Mouse (Mus musculus): ENCODE results near the gene Eif1b.

The Eif1b gene

DNA sequence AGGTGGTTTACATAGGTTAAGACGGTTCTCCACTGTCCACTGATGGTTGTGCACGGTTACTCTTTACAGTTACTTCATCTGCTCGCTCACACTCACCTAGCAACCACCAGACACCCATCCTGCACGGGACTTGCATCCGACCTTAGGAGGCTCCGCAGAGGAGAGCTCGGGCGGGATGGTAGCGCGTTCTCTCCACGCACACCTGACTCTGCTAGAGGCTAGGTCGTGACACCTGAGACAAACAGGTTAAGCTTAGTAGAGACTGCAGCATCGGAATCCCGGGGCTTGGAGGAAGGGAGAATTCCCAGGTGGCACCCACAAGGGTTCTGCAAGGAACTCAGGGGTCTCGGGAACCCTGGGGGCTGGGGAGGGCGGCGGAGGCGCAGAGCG lies at the start of gene Eif1b:
Gene Eif1b (plus strand): TSS at position 223 of the 390 bp plus-strand sequence.
- DNase-seq: no peak

DNA sequence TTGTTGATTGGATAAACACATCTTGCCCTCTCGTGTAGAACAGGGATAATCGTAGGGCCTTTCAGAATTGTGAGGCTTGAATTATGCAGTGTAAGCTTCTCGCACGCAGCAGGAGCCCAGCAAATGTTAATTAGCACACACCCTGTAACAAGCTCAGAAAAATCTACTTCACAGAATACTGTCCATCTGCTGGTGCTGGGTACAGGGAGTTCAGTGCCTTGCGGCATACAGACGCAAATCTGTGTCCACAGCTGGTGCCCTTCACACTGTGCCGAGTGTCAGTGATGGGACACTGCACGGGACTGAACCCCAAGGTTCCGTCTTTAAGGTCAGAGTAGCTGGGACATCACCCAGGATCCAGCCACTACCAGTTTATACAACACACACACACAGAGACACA lies 47.4 kb upstream of the Eif1b start:
- DNase-seq: no peak

DNA sequence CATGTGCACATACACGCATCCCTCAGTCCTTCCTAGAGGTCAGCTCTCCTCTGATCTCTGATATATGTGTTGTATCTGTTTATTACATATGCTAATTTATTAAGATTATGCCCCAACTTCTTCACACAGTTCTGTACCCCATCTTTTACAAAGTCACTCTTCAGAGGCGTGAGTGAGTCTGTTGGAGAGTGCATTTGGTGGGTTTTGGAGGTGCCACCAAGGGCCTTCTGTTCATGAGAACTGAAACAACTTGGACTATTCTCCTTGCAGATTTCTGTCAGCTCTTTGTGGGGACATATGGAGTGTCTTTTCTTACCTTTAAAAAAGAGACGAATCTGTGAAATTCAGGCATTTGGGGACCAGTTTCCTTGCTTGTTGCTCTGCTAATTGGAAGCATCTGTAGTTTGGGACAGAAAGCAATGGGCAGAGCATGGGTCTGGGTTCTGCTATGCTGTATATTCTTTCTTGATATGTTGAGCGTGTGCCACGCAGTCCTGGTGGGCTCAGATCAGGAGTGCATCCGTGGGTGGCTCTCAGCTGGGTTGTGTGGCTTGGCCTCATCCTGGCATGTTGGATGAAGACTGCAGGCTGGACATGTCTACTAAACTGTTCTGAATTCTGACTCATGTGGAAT lies 42.2 kb upstream of the Eif1b start:
- no peak for DNase-seq

DNA sequence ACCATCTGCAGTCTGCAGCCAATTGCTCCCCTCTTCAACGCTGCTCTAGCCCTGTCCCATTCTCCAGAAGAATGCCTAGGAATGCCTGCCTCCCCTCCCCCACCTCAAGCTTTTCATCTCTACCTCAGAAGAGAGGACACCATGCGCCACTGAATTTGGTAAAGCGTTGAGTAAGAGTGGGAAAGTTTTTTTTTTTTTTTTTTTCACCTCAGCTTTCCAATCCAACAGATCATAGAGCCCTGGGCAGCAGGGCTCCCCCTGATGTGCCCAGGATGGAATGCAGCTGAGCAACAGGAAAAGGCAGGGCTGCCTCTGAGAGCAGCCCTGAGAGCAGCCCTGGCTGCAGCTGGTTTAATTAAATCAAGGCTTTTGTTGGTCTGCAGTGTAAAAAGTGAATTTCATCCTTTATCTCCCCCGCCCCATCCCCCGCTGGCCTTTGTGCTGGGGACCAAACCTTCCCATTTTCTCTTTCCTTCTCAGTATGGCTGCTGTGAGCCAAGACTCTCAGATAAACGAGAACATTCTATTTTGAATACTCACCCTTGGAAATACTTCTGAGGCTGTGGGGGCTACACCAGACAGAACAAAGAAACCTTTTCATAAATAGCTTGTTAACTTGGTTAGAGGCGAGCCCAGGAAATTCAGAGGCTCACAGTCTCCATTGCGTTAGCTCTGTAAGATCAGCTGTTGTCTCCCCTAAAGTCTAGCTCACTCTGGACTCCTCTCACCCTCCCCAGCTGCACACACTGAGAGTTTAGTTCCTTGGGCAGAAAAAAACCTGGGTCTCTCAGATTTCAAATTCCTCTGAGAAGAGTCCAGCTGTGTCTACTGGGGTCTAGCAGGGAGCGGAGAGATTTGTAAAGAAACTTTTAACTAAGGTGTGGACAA lies 36.0 kb upstream of the Eif1b start:
- DNase-seq: no peak

DNA sequence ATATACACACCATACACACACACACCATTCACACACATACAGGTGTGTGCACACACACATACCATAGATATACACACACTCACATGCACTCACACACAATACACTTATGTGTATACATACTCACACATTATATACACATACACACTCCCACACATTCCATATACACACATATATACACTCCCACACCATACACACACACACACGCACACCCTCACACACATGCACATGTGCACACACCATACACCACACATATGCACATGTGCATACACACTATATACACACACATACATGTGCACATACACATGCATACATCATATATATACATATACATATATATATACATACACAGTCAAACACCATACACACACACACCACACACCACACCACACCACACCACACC lies 21.6 kb upstream of the Eif1b start:
- DNase-seq: no peak

DNA sequence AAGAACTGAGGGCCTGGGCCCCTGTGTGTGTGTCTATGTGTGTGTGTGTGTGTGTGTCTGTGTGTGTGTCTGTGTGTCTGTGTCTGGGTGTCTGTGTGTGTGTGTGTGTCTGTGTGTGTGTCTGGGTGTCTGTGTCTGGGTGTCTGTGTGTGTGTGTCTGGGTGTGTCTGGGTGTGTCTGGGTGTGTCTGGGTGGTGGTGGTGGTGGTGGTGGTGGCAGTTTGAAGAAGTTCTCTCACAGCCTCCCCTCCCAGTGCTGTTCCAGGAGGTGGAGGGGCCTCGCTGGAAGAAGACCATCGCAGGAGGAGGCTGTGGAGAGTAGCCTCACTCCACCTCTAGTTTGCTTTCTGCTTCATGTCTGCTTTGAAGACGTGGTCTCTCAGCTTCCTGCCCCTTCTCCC lies 10.4 kb upstream of the Eif1b start:
- DNase-seq: no peak

- DNase-seq: no peak
Observed at GRCm38 (mm10) chr9:120482382-120482781, 9.7 kb upstream of the Eif1b start.

DNA sequence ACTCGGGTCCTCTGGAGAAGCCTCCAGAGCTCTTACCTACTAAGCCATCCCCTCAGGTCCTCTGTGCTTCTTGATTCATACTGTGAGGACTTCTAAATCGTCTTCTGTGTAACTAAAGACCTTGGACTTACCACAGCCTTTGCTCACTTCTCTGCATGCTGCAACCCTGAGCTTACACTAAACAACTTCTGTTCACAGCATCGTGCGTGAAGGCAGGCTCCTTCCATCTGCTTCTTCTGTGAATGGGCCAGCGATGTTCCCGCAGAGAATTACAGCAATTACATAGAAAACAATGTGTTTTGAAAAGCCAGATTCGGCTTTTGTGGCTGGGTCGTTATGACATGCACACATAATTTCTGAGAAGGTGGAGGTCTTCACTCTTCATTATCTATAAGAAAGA lies 8.9 kb upstream of the Eif1b start:
- DNase-seq: no peak

GRCm38 (mm10) chr9:120487076-120487475 lies 5.0 kb upstream of the Eif1b start:
- DNase-seq: no peak

GRCm38 (mm10) chr9:120491509-120491908 lies 523 bp upstream of the Eif1b start:
- no peak for DNase-seq

DNA sequence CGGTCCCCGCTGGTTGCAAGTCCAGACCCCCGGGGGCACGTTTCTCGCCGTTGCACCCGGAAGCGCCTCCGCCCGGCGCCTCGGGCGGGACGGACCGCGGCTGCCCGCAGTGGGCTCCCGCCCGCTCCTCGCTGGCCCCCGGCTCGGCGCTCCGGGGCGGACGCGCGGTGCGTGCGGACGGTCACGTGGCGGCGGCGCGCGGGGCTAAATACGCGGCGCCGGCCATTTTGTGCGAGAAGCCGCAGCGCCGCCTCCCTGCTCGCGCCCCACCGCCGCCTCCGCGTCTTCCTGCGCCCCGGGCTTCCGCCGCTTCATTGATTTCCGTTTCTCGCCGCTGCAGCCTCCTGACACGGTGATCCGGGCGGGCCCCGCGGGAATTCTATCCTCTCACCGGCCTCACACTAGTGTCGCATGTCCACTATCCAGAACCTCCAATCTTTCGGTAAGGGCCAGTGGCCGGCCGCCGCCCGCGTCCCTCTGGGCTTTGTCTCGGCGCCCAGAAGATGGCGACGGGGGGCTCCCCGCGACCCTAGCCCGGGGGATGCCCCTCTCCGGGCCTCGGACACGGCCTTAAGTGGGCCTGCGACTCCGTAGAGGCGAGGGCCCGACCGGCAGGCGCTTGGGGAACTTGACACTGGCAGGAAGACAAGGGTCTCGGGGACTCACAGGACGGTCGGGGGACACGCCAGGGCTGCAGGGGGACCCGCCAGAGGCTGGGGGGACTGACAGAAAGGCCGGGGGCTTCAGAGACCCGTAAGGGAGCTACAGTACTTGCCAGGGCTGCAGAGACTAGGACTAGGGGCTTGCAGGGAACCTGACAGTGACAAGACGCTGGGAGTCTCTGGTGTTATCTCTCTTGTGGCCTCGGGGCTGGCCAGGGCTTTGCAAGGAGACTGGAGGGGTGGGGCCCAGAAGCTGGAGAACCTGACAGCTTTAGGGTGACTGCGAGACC lies 644 bp downstream of the Eif1b start:
- peak; percentile 90 to 93 for DNase-seq

- no peak for DNase-seq
Observed at GRCm38 (mm10) chr9:120493781-120494180, 1.7 kb downstream of the Eif1b start.

DNA sequence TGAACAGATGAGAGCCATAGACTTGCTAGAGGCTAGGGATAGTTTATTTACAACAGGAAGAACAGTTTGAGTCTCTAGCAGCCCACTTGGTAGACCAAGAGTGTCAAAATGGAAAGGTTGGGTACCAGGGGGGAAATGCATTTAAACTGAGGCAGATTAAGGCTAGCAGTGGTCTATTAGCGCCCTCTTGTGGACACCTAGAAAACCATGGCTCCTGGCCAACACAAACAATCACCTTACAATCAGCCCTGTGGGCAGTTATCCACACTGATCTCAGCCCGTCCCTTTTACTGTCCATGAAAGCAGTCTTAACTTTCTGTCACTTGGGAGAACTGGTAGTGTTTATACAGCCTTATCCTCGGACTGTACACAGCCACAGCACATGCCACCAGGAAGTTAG lies 4.7 kb downstream of the Eif1b start:
- peak; percentile 75 to 82 for DNase-seq

DNA sequence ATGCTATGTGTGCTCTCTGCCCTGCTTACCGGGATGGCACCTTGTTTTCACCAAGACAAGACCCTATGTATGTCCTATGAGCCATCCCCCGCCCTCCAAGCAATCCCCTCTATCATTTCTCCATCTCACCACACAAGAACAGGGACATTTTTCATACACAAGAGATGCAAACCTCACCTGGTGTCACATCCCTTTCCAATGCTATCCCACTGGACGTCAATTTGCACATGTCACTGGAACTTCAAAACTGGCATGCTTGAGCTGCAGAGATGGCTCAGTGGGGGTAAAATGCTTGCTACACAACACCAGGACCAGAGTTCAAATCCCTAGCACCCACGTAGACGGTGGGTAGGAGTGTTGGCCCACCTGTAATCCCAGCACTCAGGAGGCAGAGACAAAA lies 6.0 kb downstream of the Eif1b start:
- no peak for DNase-seq

DNA sequence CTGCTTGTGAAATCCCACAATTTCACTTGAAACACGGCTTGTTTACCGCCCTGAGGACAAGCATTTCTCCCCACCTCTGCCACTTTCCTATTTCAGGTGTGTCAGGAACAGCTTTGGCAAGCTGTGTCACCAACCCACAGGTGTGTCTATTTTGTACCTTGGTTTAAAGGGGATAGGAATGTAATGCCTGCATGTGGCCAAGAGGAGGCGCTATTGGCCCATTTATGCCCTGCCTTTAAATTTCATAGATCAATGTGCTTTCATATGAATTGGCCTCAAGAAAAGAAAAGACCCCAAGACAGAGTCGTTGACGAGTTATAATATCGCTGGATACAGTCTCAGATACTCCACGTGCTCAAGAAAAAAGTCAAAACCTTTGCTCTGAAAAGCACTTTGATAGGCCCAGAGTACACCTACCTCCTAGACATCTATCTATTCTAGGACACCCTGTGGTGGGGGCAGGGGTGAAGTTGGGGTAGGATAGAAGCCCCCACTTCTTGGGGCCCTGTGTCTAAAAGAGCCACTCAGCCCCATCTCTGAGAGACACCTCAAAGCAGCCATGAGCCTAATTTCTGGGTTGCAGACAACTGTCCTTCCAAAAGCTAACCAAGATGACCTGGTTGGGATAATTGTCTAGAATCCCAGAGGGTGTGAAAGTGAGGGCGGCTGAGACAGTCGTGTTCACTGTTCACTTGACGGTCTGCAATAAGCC lies 9.3 kb downstream of the Eif1b start:
- DNase-seq: no peak

GRCm38 (mm10) chr9:120502013-120502412 lies 10.0 kb downstream of the Eif1b start:
- peak; percentile 80 to 87 for DNase-seq

DNA sequence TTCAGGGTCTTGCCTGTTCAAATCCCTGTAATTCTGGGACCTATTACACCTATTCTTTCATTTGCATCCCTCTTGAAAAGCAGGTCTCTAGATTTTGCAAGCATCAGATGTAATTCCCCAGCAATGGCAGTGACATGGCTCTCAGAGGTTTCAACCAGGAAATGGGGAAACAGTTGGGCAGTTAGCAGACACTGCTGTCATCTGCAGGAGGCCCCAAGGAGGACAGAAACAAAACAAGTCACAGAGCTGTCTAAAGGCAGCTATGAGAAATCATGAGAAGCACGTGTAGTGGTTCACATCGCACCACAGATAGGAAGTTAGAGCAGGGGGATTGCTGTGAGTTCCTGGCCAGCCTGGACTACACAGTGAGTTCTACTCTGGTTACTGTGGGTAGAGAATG lies 12.4 kb downstream of the Eif1b start:
- no peak for DNase-seq

DNA sequence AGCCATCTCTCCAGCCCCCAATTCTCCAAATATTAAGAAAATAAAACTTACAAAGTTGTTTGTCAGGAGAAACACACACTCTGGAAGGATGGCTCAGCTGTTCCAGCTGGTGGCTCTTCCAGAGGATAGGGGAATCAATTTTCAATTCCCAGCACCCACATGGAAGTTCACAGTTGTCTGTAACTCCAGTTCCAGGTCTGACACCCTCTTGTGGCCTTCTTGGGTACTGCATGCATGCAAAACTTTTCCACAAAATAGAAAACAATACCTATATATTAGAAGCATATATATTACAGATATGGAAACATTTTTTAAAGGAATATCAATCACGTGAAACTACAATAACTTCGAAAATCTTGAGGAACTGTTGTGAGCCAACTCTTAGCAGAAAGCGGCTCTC lies 19.7 kb downstream of the Eif1b start:
- peak in 1 of 2 experiments; percentile 40 for DNase-seq

DNA sequence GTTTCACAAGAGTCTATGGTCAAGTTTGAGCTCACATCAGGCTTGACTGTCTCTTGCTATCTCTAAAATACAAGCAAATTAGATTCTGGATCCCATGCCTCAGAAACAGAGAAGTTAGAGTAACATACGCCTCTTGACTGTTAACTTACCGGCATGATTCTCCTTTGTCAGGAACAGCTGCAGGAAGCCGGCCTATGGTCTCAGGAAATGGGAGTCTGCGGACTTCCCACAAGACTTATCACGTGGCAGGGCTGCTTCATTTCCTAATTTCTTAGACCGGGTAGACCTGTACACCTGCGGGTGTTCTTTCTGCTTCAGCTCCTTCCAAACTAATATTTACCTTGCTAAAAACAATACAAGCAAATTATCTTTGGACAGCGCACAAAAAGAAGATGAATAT lies 24.7 kb downstream of the Eif1b start:
- no peak for DNase-seq

DNA sequence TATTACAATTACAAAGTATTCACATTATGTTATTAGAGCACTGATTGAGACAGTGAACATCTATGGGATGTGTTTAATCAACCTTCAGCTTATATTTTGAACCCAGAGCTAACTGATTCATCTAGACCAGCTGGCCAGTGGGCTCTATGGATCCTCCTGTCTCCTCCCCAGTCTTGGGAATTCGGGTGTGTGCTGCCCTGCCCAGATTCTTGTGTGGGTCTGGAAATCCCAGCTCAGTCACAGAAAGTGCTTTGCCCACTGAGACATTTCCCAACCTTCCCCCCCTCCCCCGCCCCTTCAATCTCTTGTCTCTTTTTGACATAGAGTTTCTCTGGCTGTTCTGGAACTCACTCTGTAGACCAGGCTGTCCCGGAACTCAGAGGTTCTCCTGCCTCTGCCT lies 26.9 kb downstream of the Eif1b start:
- DNase-seq: no peak

DNA sequence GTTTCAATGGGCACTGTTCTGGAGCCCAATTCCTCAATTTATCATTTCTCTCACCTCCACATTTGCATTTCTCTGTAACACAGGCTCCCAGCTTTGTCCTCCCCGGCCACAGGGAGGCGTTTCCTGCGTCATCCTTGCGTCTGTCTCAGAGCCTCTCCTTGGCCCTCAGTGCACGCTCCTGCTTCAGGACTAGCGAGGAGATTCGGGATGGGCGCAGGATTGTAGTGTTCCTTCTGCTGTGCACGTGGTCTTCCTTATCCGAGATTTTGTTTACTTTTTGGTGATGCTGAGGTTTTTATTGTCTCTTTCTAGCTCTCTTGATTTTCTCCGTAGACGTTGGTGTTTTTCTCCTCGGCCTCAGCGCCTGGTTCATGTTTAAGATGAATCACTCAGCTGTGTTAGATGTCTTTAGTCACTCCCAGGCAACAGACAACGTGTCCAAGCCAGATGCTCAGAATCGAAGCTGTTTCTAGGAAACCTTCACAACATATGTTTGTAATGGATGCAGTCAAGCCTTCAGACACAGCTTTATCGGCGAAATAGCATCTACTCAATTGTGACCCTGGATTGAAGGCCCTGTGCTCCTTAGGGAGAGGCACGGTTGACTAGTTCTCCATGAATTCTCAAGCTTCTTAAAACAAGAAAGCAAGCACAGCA lies 27.6 kb downstream of the Eif1b start:
- DNase-seq: peak in 1 of 2 experiments; percentile 39

- DNase-seq: no peak
Observed at GRCm38 (mm10) chr9:120521161-120521560, 29.1 kb downstream of the Eif1b start.
